Mouse (Mus musculus) v-Abl transformed pro-B cells (cell line): Measurements from ENCODE around the gene Ncoa6.

Experiments
- in situ Hi-C, 2 experiments: fragments of 400-800 bp; cut with MboI; formaldehyde crosslinking; loops; one replicate each; pipeline ENCODE4 v1.15.1; 2025; ENCODE audit not compliant: unreplicated experiment in 2 of 2

Ncoa6 gene

DNA sequence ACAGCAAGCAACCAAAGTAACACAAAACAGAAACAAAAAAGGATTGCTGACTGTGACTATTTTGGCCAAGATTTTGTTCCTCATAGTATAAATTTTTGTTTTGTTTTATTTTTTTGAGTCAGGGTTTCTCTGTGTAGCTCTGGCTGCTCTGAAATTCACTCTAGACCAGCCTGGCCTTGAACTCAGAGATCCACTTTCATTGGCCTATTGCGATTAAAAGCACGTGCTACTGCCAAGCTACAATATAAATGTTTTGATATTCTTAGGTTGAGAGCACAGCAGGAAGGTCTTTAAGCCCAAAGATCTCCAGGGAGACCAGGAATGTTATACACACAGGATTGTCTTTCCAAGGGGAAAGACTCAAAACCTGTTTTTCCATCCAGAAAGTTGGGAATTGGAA lies 30.2 kb downstream of the Ncoa6 start:
- in situ Hi-C loops, result no loop called here

DNA sequence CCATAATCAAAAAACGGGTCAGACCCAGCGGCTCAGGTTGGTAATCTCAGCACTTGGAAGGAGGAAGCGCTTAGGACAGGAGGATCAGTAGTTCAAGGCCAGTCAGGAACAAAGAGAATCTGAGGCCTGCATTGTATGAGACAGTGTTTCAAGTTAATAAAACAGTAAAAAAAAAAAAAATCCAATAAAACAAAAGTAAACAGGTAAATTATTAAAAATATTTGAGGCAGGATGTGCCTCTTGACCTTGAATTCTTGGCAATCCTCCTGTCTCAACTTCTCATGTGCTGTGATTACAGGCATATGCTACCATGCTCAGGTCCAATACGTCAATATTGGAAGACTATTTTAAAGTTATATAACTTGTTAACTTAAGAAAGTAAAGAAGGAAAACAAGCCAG lies 30.8 kb downstream of the Ncoa6 start:
- in situ Hi-C loops, result no loop called here

GRCm38 (mm10) chr2:155436445-155436844 lies 37.2 kb downstream of the Ncoa6 start:
- in situ Hi-C loops, result no loop called here

DNA sequence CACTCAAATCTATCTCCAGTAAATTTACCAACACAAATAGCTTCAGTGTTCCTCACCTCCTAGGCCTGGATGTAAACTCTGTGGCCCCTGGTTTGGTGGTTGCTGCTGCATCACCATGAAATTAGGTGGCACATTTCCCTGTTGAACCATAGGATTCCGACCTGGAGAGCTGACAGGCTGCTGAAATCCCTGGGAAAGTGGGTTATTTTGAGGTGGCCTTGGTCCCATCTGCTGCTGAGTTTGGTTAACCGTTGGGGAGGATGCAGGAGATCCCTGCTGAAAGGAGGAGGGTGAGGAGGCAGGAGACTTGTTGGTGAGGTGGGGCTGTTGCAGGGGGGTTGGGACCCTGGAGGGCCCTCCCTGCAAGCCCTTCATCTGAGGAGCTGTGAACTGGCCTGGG lies 52.8 kb downstream of the Ncoa6 start:
- in situ Hi-C loops, result no loop called here

DNA sequence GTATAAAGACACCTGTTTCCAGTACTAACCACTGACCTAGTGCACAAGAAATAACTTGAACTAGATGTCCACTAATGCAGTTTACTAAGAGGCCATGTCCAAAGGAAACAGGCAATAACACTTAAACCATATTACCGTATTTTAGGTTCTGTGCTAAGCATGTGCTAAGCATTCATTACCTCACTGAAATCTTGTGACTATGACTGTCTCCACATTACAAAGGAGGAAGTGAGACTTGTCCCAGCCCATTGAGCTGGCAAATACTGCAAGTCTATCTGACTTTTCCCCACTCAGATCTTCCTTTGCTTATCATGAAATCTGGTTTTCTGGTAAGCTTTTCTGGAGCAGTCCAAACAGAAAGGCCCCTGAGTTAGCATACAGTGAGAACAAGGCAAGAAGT lies 69.1 kb downstream of the Ncoa6 start:
- in situ Hi-C loops, result no loop called here

DNA sequence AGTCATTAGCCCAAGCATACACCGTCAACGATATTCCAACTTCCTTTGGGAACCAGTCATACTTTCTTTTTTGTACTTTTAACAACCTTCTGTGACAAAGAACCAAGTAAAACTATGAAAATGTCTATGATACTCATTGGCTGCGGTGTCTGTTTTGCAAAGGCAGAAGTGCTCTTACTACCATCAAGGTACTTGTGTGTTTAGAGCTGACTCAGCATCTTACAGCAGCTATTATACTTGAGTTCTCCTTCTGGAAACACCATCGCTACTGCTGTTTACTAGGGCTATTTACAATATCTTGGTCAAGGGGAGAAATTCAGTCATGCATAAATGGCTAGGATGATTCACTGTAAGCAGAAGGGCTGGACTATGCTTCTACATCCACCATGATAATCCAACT lies 71.8 kb downstream of the Ncoa6 start:
- in situ Hi-C loops, result no loop called here

GRCm38 (mm10) chr2:155400276-155400675 lies 73.4 kb downstream of the Ncoa6 start:
- in situ Hi-C loops, result no loop called here

DNA sequence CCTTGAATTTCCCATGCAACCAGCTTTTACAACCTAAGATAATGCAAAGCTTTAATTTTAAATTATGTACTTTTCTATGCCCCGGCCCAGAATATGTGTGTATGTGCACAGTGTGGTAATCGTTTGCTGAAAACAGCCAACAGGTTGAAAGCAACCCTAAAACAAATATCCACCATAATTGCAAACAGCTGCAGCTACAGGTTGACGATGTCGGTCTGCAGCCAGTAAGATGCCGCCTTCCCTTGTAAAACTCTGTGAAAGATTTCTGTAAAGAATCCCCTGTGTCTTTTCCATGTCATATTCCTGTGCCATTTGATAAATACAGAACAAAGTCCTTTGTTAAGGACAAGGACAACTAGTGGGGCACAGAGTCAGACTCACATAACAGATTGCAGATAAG lies 79.1 kb downstream of the Ncoa6 start:
- in situ Hi-C loops, result no loop called here

GRCm38 (mm10) chr2:155388573-155388972 lies 85.1 kb downstream of the Ncoa6 start:
- in situ Hi-C loops, result loop anchor here (5.0 to 10.0 kb wide), 3 partner anchors 154 to 306 kb away; partner anchors contain the start of gene Dynlrb1 (in 1 of the 2)

DNA sequence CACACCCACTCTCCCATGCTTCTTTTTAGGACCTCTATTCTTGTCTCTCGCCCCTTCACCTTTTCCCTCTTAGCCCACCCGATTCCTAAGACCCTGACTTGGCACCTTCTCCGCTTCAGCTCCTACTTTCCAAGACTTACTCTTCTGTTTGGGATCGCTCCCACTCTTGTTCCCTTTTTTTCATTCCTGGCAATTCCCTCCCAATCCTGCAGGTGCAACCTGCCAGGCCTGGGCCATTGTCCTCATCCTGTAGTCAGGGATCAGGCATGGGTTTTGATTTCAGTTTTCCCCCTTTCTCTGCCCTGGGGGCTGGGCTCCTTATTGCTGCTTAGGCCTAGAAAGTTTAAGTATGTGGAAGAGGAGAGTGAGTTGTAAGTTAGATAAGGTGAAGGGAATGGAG lies 86.6 kb downstream of the Ncoa6 start:
- in situ Hi-C loops, result loop anchor here (5.0 to 10.0 kb wide), 3 partner anchors 152 to 305 kb away; partner anchors contain the start of gene Dynlrb1 (in 1 of the 2)

- in situ Hi-C loops, result loop anchor here (5.0 to 10.0 kb wide), 3 partner anchors 152 to 304 kb away; partner anchors contain the start of gene Dynlrb1 (in 1 of the 2)
These were observed 87.2 kb downstream of the Ncoa6 start for GRCm38 (mm10) chr2:155386534-155386899.

DNA sequence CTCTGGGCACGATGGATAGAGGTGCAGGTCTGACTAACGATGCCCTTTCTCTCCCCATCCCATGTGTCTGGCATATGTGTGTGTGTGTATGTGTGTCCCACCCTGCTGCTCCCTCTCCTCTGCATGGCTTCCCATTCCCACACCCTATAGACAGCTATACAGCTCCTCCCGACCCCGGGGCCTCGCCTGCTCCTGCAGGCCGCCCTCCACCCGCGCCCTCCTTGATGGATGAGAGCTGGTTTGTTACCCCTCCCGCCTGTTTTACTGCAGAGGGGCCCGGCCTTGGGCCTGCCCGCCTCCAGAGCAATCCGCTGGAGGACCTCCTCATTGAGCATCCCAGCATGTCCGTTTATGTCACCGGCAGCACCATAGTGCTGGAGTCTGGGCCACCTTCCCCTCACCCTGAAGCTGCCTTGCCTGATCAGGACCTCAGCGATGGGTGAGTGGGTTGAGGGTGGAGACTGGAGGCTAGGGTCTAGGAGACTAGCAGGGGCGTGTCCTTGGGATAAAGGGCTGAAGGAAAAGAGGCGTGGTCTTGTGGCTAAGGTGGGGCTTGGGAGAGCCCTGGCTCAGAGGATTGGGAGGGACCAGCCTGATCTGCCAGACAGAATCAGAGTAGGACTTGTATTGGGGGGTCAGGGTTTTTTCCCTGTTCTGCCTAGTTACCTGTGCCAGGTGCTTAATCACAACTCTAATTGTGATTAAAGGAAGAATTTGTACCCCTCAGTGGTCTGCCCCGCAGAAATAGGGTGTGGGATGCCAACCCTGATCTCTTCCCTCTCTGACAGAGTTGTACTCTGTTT lies 87.8 kb downstream of the Ncoa6 start:
- in situ Hi-C loops, result loop anchor here (5.0 to 10.0 kb wide), 3 partner anchors 151 to 304 kb away; partner anchors contain the start of gene Dynlrb1 (in 1 of the 2)

DNA sequence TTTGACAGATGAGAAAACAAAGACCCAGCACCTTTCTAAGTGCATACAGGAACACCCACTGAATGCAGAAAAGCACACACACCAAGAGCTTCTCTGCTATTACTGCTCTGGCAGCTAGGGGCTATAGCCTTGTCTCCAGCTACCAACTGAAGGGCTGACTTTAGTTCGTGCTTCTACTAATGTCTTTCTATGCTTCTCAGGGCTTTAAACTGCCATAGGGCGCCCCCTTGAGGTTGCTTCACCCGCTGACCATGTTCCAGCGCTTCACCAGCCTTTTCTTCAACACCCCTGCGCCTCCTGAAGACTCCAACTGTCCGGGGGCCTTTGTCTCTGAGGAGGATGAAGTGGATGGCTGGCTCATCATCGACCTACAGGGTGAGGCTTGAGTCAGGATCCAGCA lies 88.6 kb downstream of the Ncoa6 start:
- in situ Hi-C loops, result loop anchor here (5.0 to 10.0 kb wide), 3 partner anchors 150 to 303 kb away; partner anchors contain the start of gene Dynlrb1 (in 1 of the 2)

DNA sequence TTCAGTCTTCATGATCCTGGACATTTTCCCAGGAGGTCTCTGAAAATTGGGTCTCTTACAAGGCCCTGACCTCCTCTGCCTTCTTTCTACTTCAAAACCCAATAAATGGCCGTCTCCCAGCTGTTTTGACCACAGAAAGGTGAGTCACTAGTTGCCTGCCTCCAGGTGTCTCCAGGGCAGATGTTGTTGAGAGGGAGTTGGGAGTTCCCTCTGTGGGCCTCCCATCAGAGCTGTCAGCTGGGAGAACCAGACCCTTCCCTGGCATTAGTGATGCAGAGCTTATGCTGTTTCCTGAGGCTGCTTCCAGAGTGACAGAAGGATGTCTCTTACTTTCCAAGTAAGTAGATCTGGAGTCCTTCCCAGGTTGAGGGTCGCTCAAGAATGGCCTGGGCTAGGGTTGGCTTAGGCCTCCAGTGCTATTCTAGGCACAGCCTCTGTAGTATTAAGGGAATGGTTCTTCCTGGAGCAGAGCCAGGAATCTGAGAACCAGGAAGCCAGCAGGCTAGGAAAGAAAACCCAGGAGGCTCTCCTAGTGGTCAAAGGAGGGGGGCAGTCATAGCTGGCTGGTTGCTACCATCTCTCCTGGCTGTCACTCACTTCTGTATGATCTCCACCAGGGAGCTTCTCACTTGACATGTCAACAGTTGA lies 90.8 kb downstream of the Ncoa6 start:
- in situ Hi-C loops, result loop anchor here (5.0 to 10.0 kb wide), 2 partner anchors 148 to 301 kb away; partner anchors contain the start of gene Dynlrb1 (in 1 of the 2)

DNA sequence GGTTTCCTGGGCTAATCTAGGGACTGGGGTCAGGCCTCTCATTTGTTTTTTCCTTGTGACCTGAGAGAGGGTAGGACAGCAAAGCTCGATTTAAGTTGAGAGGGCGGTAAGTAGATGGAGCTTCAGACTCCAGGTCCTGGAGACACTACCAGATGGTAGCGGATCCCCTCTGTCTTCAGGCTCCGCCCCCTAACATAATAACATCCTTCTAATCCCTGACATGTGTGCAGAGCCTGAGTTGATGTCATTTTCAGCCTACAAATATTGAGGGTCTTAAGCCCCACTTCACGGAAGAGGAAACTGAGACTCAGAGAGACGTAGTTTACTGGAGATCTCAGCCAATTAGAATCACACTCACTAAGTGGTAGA lies 91.4 kb downstream of the Ncoa6 start:
- in situ Hi-C loops, result loop anchor here (5.0 to 10.0 kb wide), 2 partner anchors 148 to 300 kb away; partner anchors contain the start of gene Dynlrb1 (in 1 of the 2)

- in situ Hi-C loops, result loop anchor here (5.0 to 10.0 kb wide), 2 partner anchors 147 to 299 kb away; partner anchors contain the start of gene Dynlrb1 (in 1 of the 2)
These were observed 91.9 kb downstream of the Ncoa6 start for GRCm38 (mm10) chr2:155381643-155382331.

DNA sequence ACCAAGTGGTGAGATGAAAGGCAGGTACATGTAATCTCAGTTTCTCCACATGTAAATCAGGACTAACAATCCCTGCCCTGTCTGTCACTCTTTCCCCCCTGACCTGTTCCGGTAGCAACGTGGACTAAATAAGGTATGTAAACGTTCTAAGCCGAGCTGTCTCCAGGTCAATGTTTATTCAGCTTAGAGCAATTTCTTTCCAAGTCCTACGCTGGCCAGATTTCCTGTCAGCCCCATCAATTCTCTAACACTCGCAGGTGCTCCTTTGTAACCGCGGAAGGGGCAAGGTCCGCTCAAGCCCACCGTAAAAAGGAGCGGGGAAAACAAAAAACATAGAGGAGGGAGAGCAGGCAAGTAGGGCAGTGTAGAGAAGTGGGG lies 92.6 kb downstream of the Ncoa6 start:
- in situ Hi-C loops, result loop anchor here (5.0 to 10.0 kb wide), 2 partner anchors 146 to 299 kb away; partner anchors contain the start of gene Dynlrb1 (in 1 of the 2)

GRCm38 (mm10) chr2:155380261-155381059 lies 93.2 kb downstream of the Ncoa6 start, which contains the start of gene Trp53inp2:
TSS of gene Trp53inp2 (plus strand) at chr2:155381059.
- in situ Hi-C loops, result loop anchor here (5.0 to 10.0 kb wide), 2 partner anchors 146 to 298 kb away; partner anchors contain the start of gene Dynlrb1 (in 1 of the 2)

- in situ Hi-C loops, result no loop called here
These were observed 97.5 kb downstream of the Ncoa6 start for GRCm38 (mm10) chr2:155376191-155376590.

DNA sequence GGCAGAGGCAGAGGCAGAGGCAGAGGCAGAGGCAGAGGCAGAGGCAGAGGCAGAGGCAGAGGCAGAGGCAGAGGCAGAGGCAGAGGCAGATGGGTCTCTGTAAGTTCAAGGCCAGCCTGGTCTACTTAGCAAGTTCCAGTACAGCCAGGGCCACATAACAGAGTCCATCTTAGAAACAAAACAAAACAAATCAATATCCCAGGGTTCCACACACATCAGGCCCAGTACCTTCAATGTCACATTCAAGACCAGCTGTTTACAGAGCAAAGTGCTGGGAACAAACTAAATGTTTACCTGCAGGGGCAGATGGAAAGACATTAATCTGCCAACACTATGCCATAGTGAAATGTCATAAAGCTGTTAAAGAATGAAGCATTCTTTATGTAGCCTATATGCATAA lies 99.2 kb downstream of the Ncoa6 start:
- in situ Hi-C loops, result no loop called here
